Mouse (Mus musculus) left cerebral cortex, postnatal 10 days (tissue): Measurements from ENCODE around the gene Ppm1b. TPM values are rescaled to one million over a fixed set of nuclear protein-coding genes. Genes with fewer than 3 reads are reported as not detected.

Experiments
- DNase-seq, 2 experiments: peaks; one replicate each; pipeline ENCODE4 v3.0.0; 2021 to 2022; ENCODE audit warnings: low spot score in 2 of 2, mixed read lengths in 1 of 2; ENCODE audit errors: extremely low spot score in 1 of 2
- intact Hi-C: fragments of 180-260 bp; cut with DNase I; formaldehyde crosslinking; loops from one replicate; pipeline ENCODE4 v1.15.1; 2025
- total RNA-seq, 2 experiments: library from RNA; stranded (reverse); gene quantifications; 2 replicates each; pipeline ENCODE4 v1.2.3; 2021

Ppm1b gene
- total RNA-seq, 2 experiments from 2014 or later: 102 to 106 TPM

DNA sequence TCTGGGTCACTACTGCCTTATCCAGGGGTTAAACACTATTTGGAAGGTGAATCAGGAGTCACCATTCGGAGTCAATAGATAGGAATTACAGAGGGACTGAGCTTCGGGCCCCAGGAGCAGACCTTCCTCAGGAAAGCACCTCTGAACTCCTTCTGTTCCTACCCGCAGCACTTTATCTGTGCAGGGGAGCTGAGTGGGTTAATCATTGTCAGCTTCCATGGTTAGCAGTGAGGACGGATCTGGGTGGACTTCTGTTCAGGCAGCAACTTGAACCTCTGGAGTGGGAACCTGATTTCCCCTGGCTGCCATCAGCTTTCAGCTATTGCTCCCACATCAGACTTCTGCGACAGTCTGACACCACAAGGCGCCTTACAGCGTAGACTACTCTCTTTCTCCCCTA lies 84.4 kb downstream of the Ppm1b start:
- no peak for DNase-seq
- intact Hi-C loops: no loop called here

- intact Hi-C loops: no loop called here
- DNase-seq: no peak
These were observed 85.9 kb downstream of the Ppm1b start for GRCm38 (mm10) chr17:85042419-85042818.

- DNase-seq: no peak
- intact Hi-C loops: no loop called here
These were observed 86.9 kb downstream of the Ppm1b start for GRCm38 (mm10) chr17:85043404-85043816.

DNA sequence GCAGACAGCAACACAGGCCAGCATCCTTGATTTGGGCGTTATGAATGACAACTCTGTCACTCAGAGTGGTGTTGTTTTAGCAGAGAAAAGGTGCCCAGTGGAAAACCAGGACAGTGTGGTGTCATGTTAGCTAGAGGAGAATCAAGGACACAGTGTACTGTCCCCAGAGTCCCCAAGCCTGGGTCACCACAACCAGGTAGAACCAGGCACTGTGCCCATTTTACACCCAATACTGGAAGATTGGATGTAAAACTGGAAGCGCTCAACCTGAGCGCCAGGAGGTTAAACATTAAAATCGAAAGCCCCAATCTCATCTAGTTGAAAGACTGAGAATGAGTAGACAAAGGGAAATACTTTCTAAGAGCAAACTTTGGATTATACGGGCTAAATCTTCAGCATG lies 87.9 kb downstream of the Ppm1b start:
- intact Hi-C loops: no loop called here

DNA sequence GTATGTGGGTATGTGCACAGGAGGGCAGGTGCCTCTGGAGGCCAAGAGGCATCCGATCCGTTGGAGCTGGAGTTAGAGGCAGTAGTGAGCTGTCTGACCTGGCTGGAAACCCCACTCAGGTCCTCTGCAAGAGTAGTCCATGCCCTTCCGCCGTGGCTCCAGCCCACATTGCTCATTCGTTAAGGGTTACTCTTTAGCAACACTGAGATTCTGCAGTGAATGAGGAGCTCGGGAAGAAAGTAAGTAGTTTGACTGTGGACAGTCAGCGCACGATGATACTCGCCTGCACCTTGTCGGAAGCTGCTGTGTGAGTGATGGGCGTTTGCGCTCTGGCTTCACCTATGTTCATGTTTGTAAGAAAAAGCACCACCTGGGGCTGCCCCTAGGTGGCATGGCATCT lies 88.6 kb downstream of the Ppm1b start:
- intact Hi-C loops: no loop called here

More for the DNA sequence above, 87.9 kb downstream of the Ppm1b start:
- no peak for DNase-seq

DNA sequence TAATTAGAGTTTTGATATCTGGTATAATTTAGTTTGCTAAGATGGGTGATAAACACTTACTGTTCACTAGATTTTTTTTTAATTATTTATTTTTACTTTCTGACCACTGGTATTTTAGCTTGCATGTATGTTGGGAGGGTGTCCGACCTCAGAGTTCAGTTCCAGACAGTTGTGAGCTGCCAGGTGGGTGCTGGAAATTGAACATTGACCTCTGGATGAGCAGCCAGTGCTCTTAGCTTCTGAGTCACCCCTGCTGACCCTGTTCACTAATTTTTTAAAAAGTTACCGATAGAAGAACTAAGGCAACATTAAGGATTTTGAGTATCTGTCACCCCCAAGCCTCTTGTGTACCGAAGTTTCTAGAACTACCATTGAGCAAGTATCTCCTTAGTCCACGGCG lies 91.8 kb downstream of the Ppm1b start:
- intact Hi-C loops: no loop called here
- no peak for DNase-seq

More for the DNA sequence above, 88.6 kb downstream of the Ppm1b start:
- DNase-seq: no peak

DNA sequence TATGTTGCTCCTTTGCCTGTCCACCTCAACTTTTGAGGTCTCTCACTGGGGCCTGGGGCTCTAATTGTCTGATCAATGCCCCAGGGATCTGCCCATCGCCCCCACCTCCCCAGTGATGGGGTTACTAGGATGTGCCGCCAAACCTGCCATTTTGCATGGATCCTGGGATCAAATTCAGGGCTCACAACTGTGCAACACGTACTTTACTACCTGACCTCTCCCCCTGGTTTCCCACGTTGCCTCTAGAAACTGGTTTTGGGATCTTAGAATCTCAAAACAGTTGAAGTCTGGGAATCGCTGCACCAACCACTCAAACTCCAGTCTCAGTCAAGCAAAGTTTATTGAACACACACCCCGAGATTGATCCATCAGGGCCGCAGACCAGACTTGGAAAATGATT lies 101.7 kb downstream of the Ppm1b start:
- DNase-seq: no peak
- intact Hi-C loops: no loop called here

GRCm38 (mm10) chr17:85059136-85059535 lies 102.6 kb downstream of the Ppm1b start:
- intact Hi-C loops: no loop called here
- DNase-seq: no peak

GRCm38 (mm10) chr17:85063560-85063959 lies 107.0 kb downstream of the Ppm1b start:
- DNase-seq: no peak
- intact Hi-C loops: no loop called here

GRCm38 (mm10) chr17:85067331-85067730 lies 110.8 kb downstream of the Ppm1b start:
- DNase-seq: no peak
- intact Hi-C loops: loop anchor here (2.0 kb wide), 1 partner anchor 13 kb away; no protein-coding TSS in a partner anchor

- DNase-seq: no peak
- intact Hi-C loops: no loop called here
These were observed 114.1 kb downstream of the Ppm1b start for GRCm38 (mm10) chr17:85070658-85071057.

DNA sequence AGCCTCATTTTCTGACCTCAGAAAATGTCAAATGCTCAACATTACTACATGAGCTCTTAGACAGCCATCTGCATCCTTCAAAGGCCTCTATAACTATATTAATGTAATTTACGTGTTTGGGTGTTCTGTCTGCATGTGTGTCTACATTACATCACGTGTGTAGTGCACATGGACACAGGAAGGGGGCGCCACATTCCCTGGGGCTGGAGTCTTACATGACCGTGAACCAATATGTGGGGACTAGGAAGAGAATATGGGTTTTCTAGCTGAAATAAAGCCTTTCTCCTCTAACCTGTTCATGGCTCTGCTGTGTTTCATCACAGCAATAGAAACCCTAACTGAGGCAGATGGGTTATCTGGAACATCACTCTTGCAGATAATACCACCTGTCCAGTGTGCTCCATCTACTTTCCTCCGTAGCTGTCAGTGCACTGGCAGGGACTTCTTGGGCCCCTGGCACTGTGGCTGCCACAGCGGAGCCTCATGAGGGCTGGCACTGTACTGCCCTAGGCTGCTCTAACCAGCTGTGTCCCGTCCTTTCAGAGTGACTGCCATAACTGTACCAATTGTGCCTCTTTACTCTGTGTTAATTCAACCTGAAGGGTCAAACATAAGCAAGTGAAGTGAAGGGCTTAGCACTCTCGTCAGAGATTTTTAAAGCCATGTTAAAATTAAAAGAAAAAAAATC lies 114.7 kb downstream of the Ppm1b start:
- no peak for DNase-seq

GRCm38 (mm10) chr17:85072383-85072782 lies 115.8 kb downstream of the Ppm1b start:
- no peak for DNase-seq
- intact Hi-C loops: no loop called here

More for the DNA sequence above, 114.7 kb downstream of the Ppm1b start:
- intact Hi-C loops: no loop called here

- DNase-seq: no peak
- intact Hi-C loops: no loop called here
These were observed 116.7 kb downstream of the Ppm1b start for GRCm38 (mm10) chr17:85073214-85073613.

Other genes starting within 250 kb of the Ppm1b start
- gene Lrpprc, start 166.0 kb upstream of the Ppm1b start, total RNA-seq: 10 to 100 TPM; 64.9 to 68.9 TPM
- gene Slc3a1, start 71.6 kb downstream of the Ppm1b start, total RNA-seq: under 1 TPM in 1 of 2 experiments, not detected in 1; 0.24 TPM
- 100 to 1,000 TPM; 308 to 319 TPM for gene Prepl, start 133.5 kb downstream of the Ppm1b start, total RNA-seq
- 10 to 100 TPM; 11.8 to 12.5 TPM for gene Camkmt, start 133.8 kb downstream of the Ppm1b start, total RNA-seq